Mouse (Mus musculus) right cerebral cortex, postnatal 10 days (tissue): ENCODE data around the gene Fam160a1.

Experiments
- DNase-seq, 2 experiments: peaks; one replicate each; pipeline ENCODE4 v3.0.0; 2021; ENCODE audit warnings: low spot score in 2 of 2

Fam160a1 gene

GRCm38 (mm10) chr3:85679960-85680359 lies 137.1 kb downstream of the Fam160a1 start:
- no peak for DNase-seq

- no peak for DNase-seq
Measured at GRCm38 (mm10) chr3:85679312-85679933, 137.7 kb downstream of the Fam160a1 start.

- no peak for DNase-seq
Measured at GRCm38 (mm10) chr3:85677952-85678351, 139.1 kb downstream of the Fam160a1 start.

GRCm38 (mm10) chr3:85677133-85677532 lies 140.0 kb downstream of the Fam160a1 start:
- no peak for DNase-seq

- DNase-seq = no peak
Measured at GRCm38 (mm10) chr3:85669844-85670243, 147.2 kb downstream of the Fam160a1 start.

- DNase-seq = no peak
Measured at GRCm38 (mm10) chr3:85667683-85668082, 149.4 kb downstream of the Fam160a1 start.

GRCm38 (mm10) chr3:85666736-85667135 lies 150.4 kb downstream of the Fam160a1 start:
- no peak for DNase-seq

GRCm38 (mm10) chr3:85666166-85666565 lies 150.9 kb downstream of the Fam160a1 start:
- no peak for DNase-seq

GRCm38 (mm10) chr3:85664591-85665171 lies 152.4 kb downstream of the Fam160a1 start:
- peak; percentile 71 to 86 for DNase-seq

- no peak for DNase-seq
Measured at GRCm38 (mm10) chr3:85663826-85664225, 153.3 kb downstream of the Fam160a1 start.

- peak; percentile 60 to 69 for DNase-seq
Measured at GRCm38 (mm10) chr3:85661926-85662813, 154.9 kb downstream of the Fam160a1 start.

- DNase-seq = no peak
Measured at GRCm38 (mm10) chr3:85659681-85660080, 157.4 kb downstream of the Fam160a1 start.

- DNase-seq = no peak
Measured at GRCm38 (mm10) chr3:85655538-85655937, 161.6 kb downstream of the Fam160a1 start.

- DNase-seq = no peak
Measured at GRCm38 (mm10) chr3:85652727-85653665, 164.1 kb downstream of the Fam160a1 start.

GRCm38 (mm10) chr3:85649176-85649575 lies 167.9 kb downstream of the Fam160a1 start:
- DNase-seq = no peak

- no peak for DNase-seq
Measured at GRCm38 (mm10) chr3:85645517-85646004, 171.5 kb downstream of the Fam160a1 start.

- no peak for DNase-seq
Measured at GRCm38 (mm10) chr3:85644814-85645213, 172.3 kb downstream of the Fam160a1 start.

GRCm38 (mm10) chr3:85641751-85642150 lies 175.3 kb downstream of the Fam160a1 start:
- no peak for DNase-seq

GRCm38 (mm10) chr3:85636716-85637447 lies 180.2 kb downstream of the Fam160a1 start:
- no peak for DNase-seq

- DNase-seq = no peak
Measured at GRCm38 (mm10) chr3:85635591-85635990, 181.5 kb downstream of the Fam160a1 start.

GRCm38 (mm10) chr3:85635126-85635419 lies 182.0 kb downstream of the Fam160a1 start:
- no peak for DNase-seq
